Mouse (Mus musculus): Measurements from ENCODE around the gene Cyp4v3. TPM values are rescaled to one million over a fixed set of nuclear protein-coding genes. Genes with fewer than 3 reads are reported as not detected.

Gene Cyp4v3
- total and polyA plus RNA-seq, 3 experiments = not detected

DNA sequence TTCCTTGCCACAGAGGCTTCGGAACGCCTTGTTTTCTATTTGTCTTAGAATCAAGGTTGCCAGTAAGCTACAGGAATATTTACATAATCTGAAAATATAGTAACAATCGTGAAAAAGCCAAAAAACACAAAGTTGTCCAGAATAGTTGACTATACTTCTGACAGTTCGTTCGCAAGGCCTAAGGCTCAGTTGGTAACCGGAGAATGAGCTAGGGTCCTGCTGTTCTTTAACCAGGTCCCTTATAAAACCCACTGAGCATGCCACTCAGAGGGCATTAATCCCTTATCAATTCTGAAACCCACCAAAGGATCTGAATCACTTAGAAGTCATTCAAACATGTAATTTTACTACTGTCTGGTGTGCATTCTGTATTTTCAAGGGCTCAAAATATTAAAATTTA, 22.8 kb upstream of the Cyp4v3 start:
- Histone ChIP-seq H3K79me2 (ENCODE audit: control insufficient read depth, insufficient read depth, low read length, poor library complexity) (no peaks in the 10 kb centered on the region), H3K36me3 (ENCODE audit: control insufficient read depth in 1 of 2, insufficient read depth in 2 of 2, low read length in 2 of 2) (no peaks in the 10 kb centered on the region), H3K27ac (ENCODE audit: control insufficient read depth, low read depth, low read length) (no peak overlapping the region), H3K4me3 (ENCODE audit: control insufficient read depth in 1 of 2, insufficient read depth in 1 of 2, low read depth in 2 of 2, low read length in 2 of 2) (no peak overlapping the region), H3K9me3 (replicated peaks; ENCODE audit: insufficient read depth, low read length) (no peaks in the 10 kb centered on the region), H3K27me3 (ENCODE audit: control insufficient read depth in 1 of 2, insufficient read depth in 2 of 2, low read length in 2 of 2) (no peaks in the 10 kb centered on the region), H3K9ac (ENCODE audit: control insufficient read depth, low read depth, low read length, poor library complexity, severe bottlenecking) (no peak overlapping the region), H3K4me1 (ENCODE audit: control insufficient read depth in 1 of 2, insufficient read depth in 2 of 2, low read length in 2 of 2) (no peaks in the 10 kb centered on the region)
- no peak for DNase-seq (ENCODE audit: low read depth, low spot score)
- TF ChIP-seq E2F4 (IDR thresholded peaks at IDR 0.05; ENCODE audit: borderline replicate concordance, low read depth, low read length) (no peak), ZMIZ1 (IDR thresholded peaks at IDR 0.05; ENCODE audit: low read depth, low read length) (no peak), TBP (IDR thresholded peaks at IDR 0.05; ENCODE audit: low read depth, low read length) (no peak), POLR2A (IDR thresholded peaks at IDR 0.05; ENCODE audit: control insufficient read depth in 1 of 2, insufficient read depth in 1 of 2, low read depth in 1 of 2, low read length in 2 of 2, poor library complexity in 1 of 2) (no peak), USF2 (IDR thresholded peaks at IDR 0.05; ENCODE audit: borderline replicate concordance in 1 of 2, insufficient read depth in 1 of 2, low read depth in 1 of 2, low read length in 2 of 2) (no peak), BHLHE40 (IDR thresholded peaks at IDR 0.05; ENCODE audit: borderline replicate concordance, low read depth, low read length) (no peak), JUND (IDR thresholded peaks at IDR 0.05; ENCODE audit: low read depth, low read length) (no peak), GATA1 (IDR thresholded peaks at IDR 0.05; ENCODE audit: low read depth, low read length) (no peak), POLR2AphosphoS5 (IDR thresholded peaks at IDR 0.05; ENCODE audit: borderline replicate concordance, low read depth, low read length) (no peak), RAD21 (IDR thresholded peaks at IDR 0.05; ENCODE audit: low read depth, low read length) (no peak), ELF1 (IDR thresholded peaks at IDR 0.05; ENCODE audit: low read depth, low read length) (no peak), ZNF384 (IDR thresholded peaks at IDR 0.05; ENCODE audit: low read depth, low read length) (no peak), CTCF (IDR thresholded peaks at IDR 0.05 in 2 of 3, conservative IDR thresholded peaks at IDR 0.05 in 1 of 3; ENCODE audit: control insufficient read depth in 1 of 3, insufficient read depth in 1 of 3, low read depth in 2 of 3, low read length in 3 of 3, poor library complexity in 1 of 3, severe bottlenecking in 1 of 3) (no peak), RCOR1 (IDR thresholded peaks at IDR 0.05; ENCODE audit: low read depth, low read length) (no peak)

GRCm38 (mm10) chr8:45345031-45345430, 12.0 kb upstream of the Cyp4v3 start:
- Histone ChIP-seq H3K36me3 (ENCODE audit: control insufficient read depth in 1 of 2, insufficient read depth in 2 of 2, low read length in 2 of 2) (no peaks in the 10 kb centered on the region), H3K4me3 (ENCODE audit: control insufficient read depth in 1 of 2, insufficient read depth in 1 of 2, low read depth in 2 of 2, low read length in 2 of 2) (no peak overlapping the region), H3K4me1 (ENCODE audit: control insufficient read depth in 1 of 2, insufficient read depth in 2 of 2, low read length in 2 of 2) (no peaks in the 10 kb centered on the region), H3K79me2 (ENCODE audit: control insufficient read depth, insufficient read depth, low read length, poor library complexity) (no peaks in the 10 kb centered on the region), H3K9ac (ENCODE audit: control insufficient read depth, low read depth, low read length, poor library complexity, severe bottlenecking) (no peak overlapping the region), H3K27ac (ENCODE audit: control insufficient read depth, low read depth, low read length) (no peak overlapping the region), H3K9me3 (replicated peaks; ENCODE audit: insufficient read depth, low read length) (no peaks in the 10 kb centered on the region), H3K27me3 (ENCODE audit: control insufficient read depth in 1 of 2, insufficient read depth in 2 of 2, low read length in 2 of 2) (no peaks in the 10 kb centered on the region)
- TF ChIP-seq SMC3 (IDR thresholded peaks at IDR 0.05; ENCODE audit: low read depth, low read length) (peak; percentile 46), SIN3A (IDR thresholded peaks at IDR 0.05; ENCODE audit: low read length) (no peak), CTCF (IDR thresholded peaks at IDR 0.05 in 2 of 3, conservative IDR thresholded peaks at IDR 0.05 in 1 of 3; ENCODE audit: control insufficient read depth in 1 of 3, insufficient read depth in 1 of 3, low read depth in 2 of 3, low read length in 3 of 3, poor library complexity in 1 of 3, severe bottlenecking in 1 of 3) (peak; percentile 65 to 88 (median 68)), ELF1 (IDR thresholded peaks at IDR 0.05; ENCODE audit: low read depth, low read length) (no peak), RAD21 (IDR thresholded peaks at IDR 0.05; ENCODE audit: low read depth, low read length) (peak; percentile 18)
- DNase-seq (ENCODE audit: low read depth, low spot score) = peak; percentile 53

Measured in MEL (cell line).